Mouse (Mus musculus): Measurements from ENCODE around the gene Nphs1. TPM values are rescaled to one million over a fixed set of nuclear protein-coding genes. Genes with fewer than 3 reads are reported as not detected.
A peak's percentile ranks its signal among the peaks of the same experiment; 100 is the strongest.

Nphs1 gene
- polyA plus RNA-seq, 1 experiment from 2014 or later, result 0.61 TPM

- 37% methylated on average over 8 of the region's 8 CpGs for WGBS
- peaks cover 9% of the 10 kb centered on the region; the same call in 1 of the 2 replicates for H3K4me1 ChIP-seq
- no peaks in the 10 kb centered on the region for H3K27me3 ChIP-seq (replicated peaks)
- H3K27ac ChIP-seq, result no peak overlapping the region
- no peak overlapping the region for H3K9ac ChIP-seq
- no peak overlapping the region for H3K4me2 ChIP-seq
- no peak overlapping the region for H3K4me3 ChIP-seq
- peaks cover 5% of the 10 kb centered on the region; the same call in 1 of the 2 replicates for H3K36me3 ChIP-seq (replicated peaks)
- no peak for ATAC-seq (replicated peaks)
- H3K9me3 ChIP-seq, result no peaks in the 10 kb centered on the region
These were observed 60.2 kb downstream of the Nphs1 start for GRCm38 (mm10) chr7:30518325-30518724.

- Histone ChIP-seq H3K4me2 (no peak overlapping the region), H3K27ac (no peak overlapping the region), H3K9ac (no peak overlapping the region), H3K27me3 (replicated peaks) (no peaks in the 10 kb centered on the region), H3K36me3 (replicated peaks) (peaks cover 24% of the 10 kb centered on the region; the same call in 1 of the 2 replicates), H3K9me3 (no peaks in the 10 kb centered on the region), H3K4me1 (peaks cover 9% of the 10 kb centered on the region; the same call in 1 of the 2 replicates), H3K4me3 (no peak overlapping the region)
- no peak for ATAC-seq (replicated peaks)
- WGBS, result 42% methylated on average over 4 of the region's 4 CpGs
These were observed 62.3 kb downstream of the Nphs1 start for GRCm38 (mm10) chr7:30520396-30520795.

GRCm38 (mm10) chr7:30520856-30521255 is 62.7 kb downstream of the Nphs1 start:
- peak; percentile 24; the same call in 1 of the 2 replicates for ATAC-seq (replicated peaks)
- H3K9me3 ChIP-seq, result no peaks in the 10 kb centered on the region
- H3K4me1 ChIP-seq, result peaks cover 9% of the 10 kb centered on the region; the same call in 1 of the 2 replicates
- H3K27ac ChIP-seq, result peak overlapping the region; percentile 29; the same call in 1 of the 2 replicates
- H3K36me3 ChIP-seq (replicated peaks), result peaks cover 28% of the 10 kb centered on the region; the same call in 1 of the 2 replicates
- 72% methylated on average over 5 of the region's 5 CpGs for WGBS
- H3K27me3 ChIP-seq (replicated peaks), result no peaks in the 10 kb centered on the region
- no peak overlapping the region for H3K4me2 ChIP-seq
- H3K4me3 ChIP-seq, result no peak overlapping the region
- no peak overlapping the region for H3K9ac ChIP-seq

- Histone ChIP-seq H3K4me1 (peaks cover 9% of the 10 kb centered on the region; the same call in 1 of the 2 replicates), H3K9me3 (no peaks in the 10 kb centered on the region), H3K36me3 (replicated peaks) (peaks cover 48% of the 10 kb centered on the region), H3K4me3 (no peak overlapping the region), H3K4me2 (no peak overlapping the region), H3K27me3 (replicated peaks) (no peaks in the 10 kb centered on the region), H3K9ac (no peak overlapping the region), H3K27ac (no peak overlapping the region)
- WGBS, result 79% methylated on average over 10 of the region's 10 CpGs
- no peak; the same call in 1 of the 2 replicates for ATAC-seq (replicated peaks)
These were observed 64.8 kb downstream of the Nphs1 start for GRCm38 (mm10) chr7:30522871-30523270.

GRCm38 (mm10) chr7:30524487-30524886 is 66.4 kb downstream of the Nphs1 start:
- H3K4me3 ChIP-seq, result no peak overlapping the region
- H3K9me3 ChIP-seq, result no peaks in the 10 kb centered on the region
- H3K27ac ChIP-seq, result no peak overlapping the region
- no peak overlapping the region for H3K4me2 ChIP-seq
- no peak overlapping the region for H3K9ac ChIP-seq
- WGBS, result 81% methylated on average over 6 of the region's 6 CpGs
- H3K4me1 ChIP-seq, result peaks cover 9% of the 10 kb centered on the region; the same call in 1 of the 2 replicates
- peaks cover 64% of the 10 kb centered on the region for H3K36me3 ChIP-seq (replicated peaks)
- ATAC-seq (replicated peaks), result no peak
- H3K27me3 ChIP-seq (replicated peaks), result no peaks in the 10 kb centered on the region

GRCm38 (mm10) chr7:30525954-30526353 is 67.8 kb downstream of the Nphs1 start:
- H3K36me3 ChIP-seq (replicated peaks), result peaks cover 77% of the 10 kb centered on the region
- no peak overlapping the region for H3K27ac ChIP-seq
- WGBS, result 44% methylated on average over 10 of the region's 10 CpGs
- H3K4me3 ChIP-seq, result no peak overlapping the region
- H3K9ac ChIP-seq, result no peak overlapping the region
- no peaks in the 10 kb centered on the region for H3K9me3 ChIP-seq
- H3K4me1 ChIP-seq, result 0 out of 2 replicates have a peak, but pooled peaks cover 4% of the 10 kb centered on the region
- no peaks in the 10 kb centered on the region for H3K27me3 ChIP-seq (replicated peaks)
- H3K4me2 ChIP-seq, result no peak overlapping the region
- ATAC-seq (replicated peaks), result no peak

GRCm38 (mm10) chr7:30526399-30526798 is 68.3 kb downstream of the Nphs1 start:
- ATAC-seq (replicated peaks), result no peak
- no peak overlapping the region for H3K9ac ChIP-seq
- 33% methylated on average over 17 of the region's 17 CpGs for WGBS

GRCm38 (mm10) chr7:30526981-30527380 is 68.9 kb downstream of the Nphs1 start:
- Histone ChIP-seq H3K4me3 (no peak overlapping the region), H3K4me2 (no peak overlapping the region), H3K9ac (no peak overlapping the region), H3K36me3 (replicated peaks) (peaks cover 85% of the 10 kb centered on the region), H3K9me3 (no peaks in the 10 kb centered on the region), H3K27ac (no peak overlapping the region), H3K27me3 (replicated peaks) (no peaks in the 10 kb centered on the region), H3K4me1 (peaks cover 9% of the 10 kb centered on the region)
- ATAC-seq (replicated peaks), result no peak
- 74% methylated on average over 14 of the region's 14 CpGs for WGBS

More at GRCm38 (mm10) chr7:30526399-30526798, 68.3 kb downstream of the Nphs1 start:
- Histone ChIP-seq H3K36me3 (replicated peaks) (peaks cover 79% of the 10 kb centered on the region), H3K4me2 (no peak overlapping the region), H3K4me1 (peaks cover 5% of the 10 kb centered on the region), H3K4me3 (no peak overlapping the region), H3K27ac (0 out of 2 replicates have a peak overlapping the region, but pooled peaks have one; percentile 13), H3K27me3 (replicated peaks) (no peaks in the 10 kb centered on the region), H3K9me3 (no peaks in the 10 kb centered on the region)

- Histone ChIP-seq H3K4me3 (no peak overlapping the region), H3K27me3 (replicated peaks) (no peaks in the 10 kb centered on the region), H3K9ac (no peak overlapping the region), H3K27ac (no peak overlapping the region), H3K9me3 (no peaks in the 10 kb centered on the region), H3K4me1 (peaks cover 38% of the 10 kb centered on the region), H3K4me2 (peak overlapping the region; percentile 20), H3K36me3 (replicated peaks) (peaks cover 55% of the 10 kb centered on the region)
- WGBS, result 87% methylated on average over 9 of the region's 9 CpGs
- no peak for ATAC-seq (replicated peaks)
These were observed 73.2 kb downstream of the Nphs1 start for GRCm38 (mm10) chr7:30531291-30531815.

- Histone ChIP-seq H3K4me3 (peak overlapping the region; percentile 70), H3K9me3 (no peaks in the 10 kb centered on the region), H3K36me3 (replicated peaks) (peaks cover 39% of the 10 kb centered on the region), H3K9ac (peak overlapping the region; percentile 76), H3K4me2 (peak overlapping the region; percentile 82), H3K27me3 (replicated peaks) (no peaks in the 10 kb centered on the region), H3K4me1 (peaks cover 38% of the 10 kb centered on the region), H3K27ac (0 out of 2 replicates have a peak overlapping the region, but pooled peaks have one; percentile 96)
- no peak for ATAC-seq (replicated peaks)
- 7% methylated on average over 8 of the region's 8 CpGs for WGBS
These were observed 74.8 kb downstream of the Nphs1 start for GRCm38 (mm10) chr7:30532931-30533330.

GRCm38 (mm10) chr7:30533941-30534632 is 76.0 kb downstream of the Nphs1 start:
- H3K4me2 ChIP-seq, result peak overlapping the region; percentile 82
- peak overlapping the region; percentile 96 for H3K27ac ChIP-seq
- H3K9ac ChIP-seq, result peak overlapping the region; percentile 76
- H3K4me3 ChIP-seq, result peak overlapping the region; percentile 70
- ATAC-seq (replicated peaks), result peak; percentile 46
- no peaks in the 10 kb centered on the region for H3K27me3 ChIP-seq (replicated peaks)
- no peaks in the 10 kb centered on the region for H3K9me3 ChIP-seq
- peaks cover 38% of the 10 kb centered on the region for H3K4me1 ChIP-seq
- H3K36me3 ChIP-seq (replicated peaks), result peaks cover 29% of the 10 kb centered on the region
- WGBS, result 1% methylated on average over 24 of the region's 26 CpGs

GRCm38 (mm10) chr7:30534633-30535577 is 76.8 kb downstream of the Nphs1 start, which contains the start of gene Arhgap33:
Arhgap33 (minus strand) TSS chr7:30535060.
- Histone ChIP-seq H3K4me3 (peak within 1 kb of the TSS; percentile 70), H3K27ac (peak within 1 kb of the TSS; percentile 96), H3K9me3 (no peaks in the 10 kb centered on the region), H3K4me2 (peak within 1 kb of the TSS; percentile 82), H3K9ac (peak within 1 kb of the TSS; percentile 76), H3K27me3 (replicated peaks) (no peaks in the 10 kb centered on the region), H3K4me1 (peaks cover 38% of the 10 kb centered on the region), H3K36me3 (replicated peaks) (peaks cover 21% of the 10 kb centered on the region)
- ATAC-seq (replicated peaks), result peak; percentile 92
- under 1% methylated on average over 80 of the region's 84 CpGs for WGBS
